Mouse (Mus musculus) thymus, adult 2 months (tissue): ENCODE measurements around the gene Rnf130. TPM values are rescaled to one million over a fixed set of nuclear protein-coding genes. Genes with fewer than 3 reads are reported as not detected.
A peak's percentile ranks its signal among the peaks of the same experiment; 100 is the strongest.
"Not testable (repeated sequence)": the region's sequence is repeated elsewhere in the genome, so short reads cannot be mapped to it uniquely, and the experiment has no call there.

Experiments used
- DNase-seq: peaks from one replicate; pipeline ENCODE4 v3.0.0; 2021
- H3K27ac ChIP-seq: fragments of 200-500 bp; 2 replicates; pipeline ENCODE4 v1.5.1; 2012; ENCODE audit warnings: low read length, control low read depth; ENCODE audit not compliant: control insufficient read depth, insufficient read depth
- H3K27me3 ChIP-seq: fragments of 200-500 bp; 2 replicates; pipeline ENCODE4 v1.6.1; 2012; ENCODE audit warnings: mild to moderate bottlenecking, low read length, moderate library complexity, mixed read lengths; ENCODE audit not compliant: control insufficient read depth, insufficient read depth
- H3K36me3 ChIP-seq: fragments of 200-500 bp; 2 replicates; pipeline ENCODE4 v1.6.1; 2012; ENCODE audit warnings: mild to moderate bottlenecking, low read length, moderate library complexity; ENCODE audit not compliant: control insufficient read depth, insufficient read depth
- H3K4me1 ChIP-seq: fragments of 200-500 bp; replicated peaks from 2 replicates; pipeline ENCODE4 v1.6.1; 2012; ENCODE audit warnings: low read length; ENCODE audit not compliant: control insufficient read depth, insufficient read depth
- H3K4me3 ChIP-seq: fragments of 200-500 bp; 2 replicates; pipeline ENCODE4 v1.5.1; 2012; ENCODE audit warnings: mild to moderate bottlenecking, low read length, control low read depth, moderate library complexity; ENCODE audit not compliant: control insufficient read depth, insufficient read depth
- CTCF ChIP-seq: fragments of 200-500 bp; IDR thresholded peaks from 2 replicates; pipeline ENCODE4 v1.5.1; 2012; ENCODE audit warnings: mild to moderate bottlenecking, control low read depth, low read length, moderate library complexity, borderline replicate concordance; ENCODE audit not compliant: control insufficient read depth, poor library complexity, insufficient read depth; ENCODE audit errors: extremely low read depth
- POLR2A ChIP-seq: fragments of 200-500 bp; IDR thresholded peaks from 2 replicates; pipeline ENCODE4 v1.6.1; 2012; ENCODE audit warnings: mild to moderate bottlenecking, low read length, control low read depth, moderate library complexity; ENCODE audit not compliant: control insufficient read depth, poor library complexity, insufficient read depth; ENCODE audit errors: extremely low read depth
- WGBS: fragments of 180-500 bp; shearing (Covaris S2); methylation state at CpG from one replicate; pipeline ENCODE4 v1.1.7; 2018; 5-methylcytosine and 5-hydroxymethylcytosine counted together
- polyA plus RNA-seq: library from polyadenylated mRNA; depleted of rRNA; stranded (reverse); fragments of >200 nt; gene quantifications from 2 replicates; pipeline ENCODE4 v1.2.3, GENCODE M21; 2012

The Rnf130 gene
- polyA plus RNA-seq, 1 experiment = 30.3 TPM

DNA sequence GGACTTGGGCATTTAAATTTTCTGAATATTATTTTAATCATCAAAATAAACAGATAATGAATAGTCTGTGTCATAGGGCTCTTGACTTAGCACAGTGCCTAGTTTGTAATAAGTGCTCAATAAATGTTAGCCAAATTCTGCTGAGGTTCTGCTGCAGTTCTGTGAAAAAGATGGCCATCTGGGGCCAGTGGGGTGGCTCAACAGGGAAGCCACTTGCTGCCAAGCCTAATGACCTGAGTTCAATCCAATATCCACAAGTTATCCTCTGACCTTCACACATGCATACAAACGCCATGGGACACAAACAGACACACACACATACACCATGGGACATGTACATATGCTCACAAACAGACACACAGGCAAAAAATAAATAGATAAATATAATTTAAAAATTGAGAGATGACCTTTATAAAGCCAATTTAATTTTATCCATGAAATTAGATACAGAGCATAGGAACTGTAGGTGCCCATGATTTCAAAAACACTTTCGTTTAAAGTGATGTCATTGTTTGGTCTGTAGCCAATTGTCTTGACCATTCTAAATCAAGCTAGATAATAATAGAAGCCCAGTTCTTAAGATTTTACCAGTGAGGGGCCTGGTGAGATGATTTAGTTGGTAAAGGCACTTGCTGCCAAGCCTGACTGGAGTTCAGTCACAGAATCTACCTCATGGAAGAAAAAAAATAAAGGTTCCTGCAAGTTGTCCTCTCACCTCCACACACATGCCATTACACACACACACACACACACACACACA, 75.6 kb downstream of the Rnf130 start:
- Histone ChIP-seq H3K4me1 (peaks cover 4% of the 10 kb centered on the region; the same call in 1 of the 2 replicates), H3K27me3 (no peaks in the 10 kb centered on the region), H3K36me3 (no peaks in the 10 kb centered on the region), H3K27ac (no peak overlapping the region), H3K4me3 (no peak overlapping the region)
- TF ChIP-seq POLR2A (no peak), CTCF (no peak)
- no peak for DNase-seq
- 94% methylated on average over 2 of the region's 2 CpGs for WGBS

DNA sequence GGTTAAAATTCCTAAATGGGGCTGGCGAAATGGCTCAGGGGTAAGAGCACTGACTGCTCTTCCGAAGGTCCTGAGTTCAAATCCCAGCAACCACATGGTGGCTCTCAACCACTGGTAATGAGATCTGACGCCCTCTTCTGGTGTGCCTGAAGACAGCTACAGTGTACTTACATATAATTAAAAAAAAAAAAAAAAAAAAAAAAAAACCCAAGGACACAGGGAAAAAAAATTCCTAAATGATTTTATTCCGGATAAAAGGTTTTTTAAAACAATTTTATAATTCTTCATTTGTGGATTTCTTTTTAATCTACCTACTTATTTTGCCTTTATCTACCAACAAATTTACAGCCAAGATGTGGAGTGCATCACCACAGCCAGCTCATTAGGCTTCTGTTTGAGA, 76.8 kb downstream of the Rnf130 start:
- WGBS = 97% methylated on average over 4 of the region's 4 CpGs
- H3K27me3 ChIP-seq, H3K36me3 ChIP-seq: not testable (repeated sequence)

DNA sequence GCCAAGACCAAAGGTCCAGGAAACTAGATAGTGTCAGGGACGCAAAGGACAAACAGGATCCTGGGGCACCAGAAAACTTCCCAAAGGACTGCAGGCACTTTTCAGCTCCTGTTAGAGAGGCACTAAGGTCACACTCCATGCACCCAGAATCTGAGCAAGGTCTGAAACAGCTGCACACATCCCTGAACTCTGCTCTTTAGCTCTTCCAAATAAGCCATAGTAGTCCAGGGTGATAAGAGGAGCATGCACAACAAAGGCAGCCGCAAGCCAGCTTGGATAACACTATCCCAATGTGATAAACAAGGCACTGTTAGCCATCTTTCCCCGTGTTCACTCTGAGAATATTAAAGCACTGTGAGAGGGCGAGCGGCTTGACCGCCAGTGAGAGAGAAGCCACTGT, 78.9 kb downstream of the Rnf130 start:
- H3K27me3 ChIP-seq = no peaks in the 10 kb centered on the region
- no peaks in the 10 kb centered on the region for H3K36me3 ChIP-seq
- H3K4me3 ChIP-seq = no peak overlapping the region
- TF ChIP-seq CTCF (no peak), POLR2A (no peak)
- 97% methylated on average over 6 of the region's 6 CpGs for WGBS
- no peak overlapping the region for H3K27ac ChIP-seq
- no peak for DNase-seq
- peaks cover 9% of the 10 kb centered on the region; the same call in 1 of the 2 replicates for H3K4me1 ChIP-seq

More for the DNA sequence above, 76.8 kb downstream of the Rnf130 start:
- H3K4me1 ChIP-seq, DNase-seq, H3K27ac ChIP-seq, H3K4me3 ChIP-seq: not testable (repeated sequence)

DNA sequence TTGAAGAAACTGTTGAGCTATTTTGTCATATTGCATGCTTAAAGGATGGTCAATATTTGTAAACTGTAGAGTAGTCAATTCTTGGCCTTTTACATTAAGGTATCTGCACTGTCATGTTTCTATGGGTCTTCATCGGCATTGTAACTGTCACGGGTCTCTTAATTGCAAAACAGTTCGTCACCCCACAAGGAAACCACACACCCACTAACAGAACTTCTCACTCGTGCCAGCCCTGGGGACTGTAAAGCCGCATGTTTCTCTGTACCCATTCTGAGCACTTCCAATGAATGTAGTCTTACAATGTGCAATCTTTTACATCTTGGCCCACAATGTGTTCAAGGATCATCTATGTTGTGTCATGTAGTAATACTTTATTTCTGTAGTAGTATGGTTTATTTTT, 80.1 kb downstream of the Rnf130 start:
- H3K27ac ChIP-seq = no peak overlapping the region
- DNase-seq = no peak
- no peaks in the 10 kb centered on the region for H3K36me3 ChIP-seq
- no peaks in the 10 kb centered on the region for H3K27me3 ChIP-seq
- peaks cover 9% of the 10 kb centered on the region; the same call in 1 of the 2 replicates for H3K4me1 ChIP-seq
- 21% methylated on average over 5 of the region's 5 CpGs for WGBS
- no peak overlapping the region for H3K4me3 ChIP-seq
- TF ChIP-seq POLR2A = no peak
- no peak for TF ChIP-seq CTCF

DNA sequence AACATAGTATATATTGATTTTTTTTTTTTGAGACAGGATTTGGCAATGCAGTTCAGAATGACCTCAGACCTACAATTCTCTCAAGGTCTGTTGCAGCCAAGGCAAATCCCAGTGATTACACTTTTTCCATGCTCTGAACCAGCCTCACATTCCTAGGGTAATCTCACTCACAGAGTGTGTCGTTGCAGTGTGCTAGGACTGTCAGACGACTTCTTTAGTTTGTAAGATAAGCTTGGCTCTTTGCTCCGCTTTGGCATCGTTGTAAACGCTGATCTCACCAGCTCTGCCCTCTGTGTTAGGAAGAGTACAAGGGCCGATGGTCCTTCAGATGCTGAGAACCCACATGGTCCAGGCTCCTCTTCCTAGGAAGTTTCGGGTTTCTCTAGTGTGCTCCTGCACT, 80.9 kb downstream of the Rnf130 start:
- no peak for DNase-seq
- no peak overlapping the region for H3K27ac ChIP-seq
- no peak overlapping the region for H3K4me3 ChIP-seq
- no peaks in the 10 kb centered on the region for H3K27me3 ChIP-seq
- H3K36me3 ChIP-seq = no peaks in the 10 kb centered on the region
- TF ChIP-seq POLR2A = no peak
- no peak for TF ChIP-seq CTCF
- H3K4me1 ChIP-seq = peaks cover 9% of the 10 kb centered on the region; the same call in 1 of the 2 replicates
- 94% methylated on average over 7 of the region's 7 CpGs for WGBS

DNA sequence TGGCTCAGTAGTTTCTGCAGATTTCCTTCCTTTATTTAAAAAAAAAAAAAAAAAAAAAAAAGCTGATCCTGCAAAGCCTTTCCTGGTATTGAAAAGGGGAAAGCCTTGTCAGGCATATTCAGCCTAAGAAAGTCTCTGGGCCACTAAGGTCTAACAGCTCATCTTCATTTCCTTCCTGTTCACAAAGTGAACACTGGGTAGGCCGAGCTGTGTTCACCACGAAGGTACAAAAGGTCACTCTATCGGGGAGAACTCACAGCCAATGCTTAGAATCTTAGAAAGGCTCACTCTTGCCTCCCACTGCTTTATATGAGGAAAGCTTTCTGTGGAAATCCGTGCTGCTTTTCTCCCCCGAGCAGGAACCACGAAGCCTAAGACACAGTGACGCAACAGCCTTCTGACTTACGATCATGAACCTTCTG, 83.7 kb downstream of the Rnf130 start:
- WGBS = 32% methylated on average over 8 of the region's 8 CpGs
- TF ChIP-seq POLR2A (no peak), CTCF (no peak)
- Histone ChIP-seq H3K27me3 (no peaks in the 10 kb centered on the region), H3K36me3 (no peaks in the 10 kb centered on the region), H3K27ac (no peak overlapping the region), H3K4me3 (no peak overlapping the region), H3K4me1 (0 out of 2 replicates have a peak, but pooled peaks cover 5% of the 10 kb centered on the region)
- no peak for DNase-seq

DNA sequence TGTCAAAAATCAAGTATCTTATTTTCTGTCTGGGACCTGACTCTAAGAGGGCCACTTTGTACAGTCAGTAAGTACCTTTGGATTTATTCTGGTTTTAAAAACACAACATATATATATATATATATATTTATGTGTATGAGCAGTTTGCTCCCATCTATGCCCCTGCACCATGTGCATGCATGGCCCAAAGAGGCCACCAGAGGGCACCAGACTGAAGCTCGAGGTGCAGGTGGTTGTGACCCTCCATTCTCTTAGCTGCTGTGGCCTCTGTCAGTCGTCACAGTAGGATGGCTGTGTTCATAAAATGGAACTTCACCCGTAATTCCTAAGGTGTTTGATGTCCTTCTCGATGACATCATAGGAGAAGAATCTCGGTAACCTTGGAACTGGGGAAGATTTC, 89.2 kb downstream of the Rnf130 start:
- Histone ChIP-seq H3K4me1 (no peaks in the 10 kb centered on the region), H3K4me3 (no peak overlapping the region), H3K36me3 (no peaks in the 10 kb centered on the region), H3K27ac (no peak overlapping the region), H3K27me3 (no peaks in the 10 kb centered on the region)
- peak; percentile 88 for DNase-seq
- TF ChIP-seq POLR2A = no peak
- peak; percentile 86 for TF ChIP-seq CTCF
- 19% methylated on average over 5 of the region's 5 CpGs for WGBS

DNA sequence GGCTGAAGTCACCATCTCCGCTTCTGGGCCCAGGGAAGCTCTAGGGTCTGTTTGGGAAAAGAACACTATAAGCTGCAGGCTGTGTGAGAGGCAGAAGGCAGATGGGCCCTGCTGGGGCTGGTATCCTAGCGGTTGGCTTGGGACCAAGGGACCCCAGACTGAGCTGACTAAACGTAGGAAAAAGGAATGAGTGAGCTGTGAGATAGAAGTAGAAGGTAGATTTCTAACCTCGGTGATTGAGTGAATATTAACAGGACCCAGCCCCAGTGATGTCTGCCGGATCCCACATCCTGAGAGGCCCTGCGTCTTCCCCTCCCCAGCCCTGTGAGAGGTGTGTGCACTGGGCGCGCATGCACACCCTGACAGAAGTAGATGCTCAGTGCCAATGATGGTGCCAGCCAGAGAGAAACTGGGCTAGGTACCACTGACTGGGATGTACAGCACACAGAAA, 97.5 kb downstream of the Rnf130 start:
- DNase-seq = no peak
- Histone ChIP-seq H3K27ac (no peak overlapping the region), H3K4me1 (peaks cover 4% of the 10 kb centered on the region; the same call in 1 of the 2 replicates), H3K36me3 (no peaks in the 10 kb centered on the region), H3K4me3 (no peak overlapping the region), H3K27me3 (no peaks in the 10 kb centered on the region)
- no peak for TF ChIP-seq CTCF
- WGBS = 63% methylated on average over 8 of the region's 8 CpGs
